Mouse (Mus musculus): ENCODE data around the gene Sik2. TPM values are rescaled to one million over a fixed set of nuclear protein-coding genes. Genes with fewer than 3 reads are reported as not detected.

The Sik2 gene
- total and polyA plus RNA-seq, 3 experiments = 7.5 to 12.1 TPM; not detected in 1

- no peak for DNase-seq (ENCODE audit: low read depth, low spot score)
- Histone ChIP-seq H3K27ac (ENCODE audit: control insufficient read depth, low read depth, low read length) (no peak overlapping the region), H3K4me1 (ENCODE audit: control insufficient read depth in 1 of 2, insufficient read depth in 2 of 2, low read length in 2 of 2) (peaks cover 17 to 21% of the 10 kb centered on the region in 2 experiments)
These were observed 87.7 kb downstream of the Sik2 start for GRCm38 (mm10) chr9:50920933-50921895.

DNA sequence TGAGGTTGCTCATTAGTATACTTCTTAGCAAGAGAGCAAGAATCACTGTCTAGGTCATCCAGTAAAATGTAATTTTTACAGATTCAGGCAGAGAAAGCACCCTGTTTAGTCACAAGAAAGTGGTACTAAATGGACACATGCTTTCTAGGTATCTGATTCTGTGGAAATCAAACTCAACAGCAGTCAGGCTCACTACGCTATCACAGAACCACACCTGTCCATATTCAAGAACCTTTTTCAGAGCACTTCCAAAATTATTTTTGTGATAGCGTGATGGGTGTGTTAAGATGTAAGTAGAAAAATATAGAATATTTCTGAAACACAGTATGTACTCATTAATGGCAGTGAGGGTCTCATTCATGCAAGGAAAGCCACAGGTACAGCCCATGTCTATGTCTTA is 89.3 kb downstream of the Sik2 start:
- TF ChIP-seq CHD1 (IDR thresholded peaks at IDR 0.05; ENCODE audit: low read depth, low read length) (no peak), ELF1 (IDR thresholded peaks at IDR 0.05; ENCODE audit: low read depth, low read length) (no peak), MEF2A (IDR thresholded peaks at IDR 0.05; ENCODE audit: extremely low read depth, insufficient replicate concordance, low read depth, low read length, poor library complexity, severe bottlenecking) (no peak), ZKSCAN1 (IDR thresholded peaks at IDR 0.05; ENCODE audit: low read depth, low read length) (no peak), SIN3A (IDR thresholded peaks at IDR 0.05; ENCODE audit: low read length) (no peak), MXI1 (IDR thresholded peaks at IDR 0.05; ENCODE audit: low read depth, low read length) (no peak), ZNF384 (IDR thresholded peaks at IDR 0.05; ENCODE audit: low read depth, low read length) (no peak), EP300 (IDR thresholded peaks at IDR 0.05; ENCODE audit: low read depth in 1 of 2, low read length in 2 of 2) (no peak), MYC (IDR thresholded peaks at IDR 0.05; ENCODE audit: low read depth, low read length) (no peak)
- no peak overlapping the region for H3K27ac ChIP-seq (ENCODE audit: control insufficient read depth, low read depth, low read length)
- peaks cover 4 to 13% of the 10 kb centered on the region in 2 experiments for H3K36me3 ChIP-seq (ENCODE audit: control insufficient read depth in 1 of 2, insufficient read depth in 2 of 2, low read length in 2 of 2)
- no peaks in the 10 kb centered on the region for H3K9me3 ChIP-seq (replicated peaks; ENCODE audit: insufficient read depth, low read length)
- H3K79me2 ChIP-seq (ENCODE audit: control insufficient read depth, insufficient read depth, low read length, poor library complexity) = no peaks in the 10 kb centered on the region
- no peaks in the 10 kb centered on the region for H3K27me3 ChIP-seq (ENCODE audit: control insufficient read depth in 1 of 2, insufficient read depth in 2 of 2, low read length in 2 of 2)
- no peak for DNase-seq (ENCODE audit: low read depth, low spot score)
- no peak overlapping the region for H3K9ac ChIP-seq (ENCODE audit: control insufficient read depth, low read depth, low read length, poor library complexity, severe bottlenecking)
- no peak overlapping the region for H3K4me3 ChIP-seq (ENCODE audit: control insufficient read depth in 1 of 2, insufficient read depth in 1 of 2, low read depth in 2 of 2, low read length in 2 of 2)
- H3K4me1 ChIP-seq (ENCODE audit: control insufficient read depth in 1 of 2, insufficient read depth in 2 of 2, low read length in 2 of 2) = peaks cover 13 to 18% of the 10 kb centered on the region in 2 experiments

More at GRCm38 (mm10) chr9:50920933-50921895, 87.7 kb downstream of the Sik2 start:
- peaks cover 4 to 23% of the 10 kb centered on the region in 2 experiments for H3K36me3 ChIP-seq (ENCODE audit: control insufficient read depth in 1 of 2, insufficient read depth in 2 of 2, low read length in 2 of 2)
- H3K9ac ChIP-seq (ENCODE audit: control insufficient read depth, low read depth, low read length, poor library complexity, severe bottlenecking) = no peak overlapping the region
- H3K9me3 ChIP-seq (replicated peaks; ENCODE audit: insufficient read depth, low read length) = no peaks in the 10 kb centered on the region
- no peak for TF ChIP-seq HCFC1 (IDR thresholded peaks at IDR 0.05; ENCODE audit: low read depth, low read length)
- no peak for TF ChIP-seq ZNF384 (IDR thresholded peaks at IDR 0.05; ENCODE audit: low read depth, low read length)
- TF ChIP-seq ETS1 (IDR thresholded peaks at IDR 0.05; ENCODE audit: low read depth, low read length) = no peak
- TF ChIP-seq POLR2AphosphoS2 (IDR thresholded peaks at IDR 0.05; ENCODE audit: low read length) = no peak
- no peak for TF ChIP-seq NELFE (IDR thresholded peaks at IDR 0.05; ENCODE audit: low read depth, low read length)
- no peak for TF ChIP-seq ZMIZ1 (IDR thresholded peaks at IDR 0.05; ENCODE audit: low read depth, low read length)
- no peak for TF ChIP-seq MAZ (IDR thresholded peaks at IDR 0.05; ENCODE audit: low read depth, low read length)
- no peak for TF ChIP-seq RCOR1 (IDR thresholded peaks at IDR 0.05; ENCODE audit: low read depth, low read length)
- no peak for TF ChIP-seq MXI1 (IDR thresholded peaks at IDR 0.05; ENCODE audit: low read depth, low read length)
- TF ChIP-seq USF2 (IDR thresholded peaks at IDR 0.05; ENCODE audit: borderline replicate concordance in 1 of 2, insufficient read depth in 1 of 2, low read depth in 1 of 2, low read length in 2 of 2) = no peak
- TF ChIP-seq MYC (IDR thresholded peaks at IDR 0.05; ENCODE audit: low read depth, low read length) = no peak
- no peak for TF ChIP-seq CHD1 (IDR thresholded peaks at IDR 0.05; ENCODE audit: low read depth, low read length)
- TF ChIP-seq ZC3H11A (IDR thresholded peaks at IDR 0.05; ENCODE audit: low read depth, low read length) = no peak
- TF ChIP-seq GABPA (IDR thresholded peaks at IDR 0.05; ENCODE audit: low read depth, low read length) = no peak
- TF ChIP-seq TCF12 (IDR thresholded peaks at IDR 0.05; ENCODE audit: low read depth, low read length) = no peak
- no peaks in the 10 kb centered on the region for H3K79me2 ChIP-seq (ENCODE audit: control insufficient read depth, insufficient read depth, low read length, poor library complexity)
- no peaks in the 10 kb centered on the region for H3K27me3 ChIP-seq (ENCODE audit: control insufficient read depth in 1 of 2, insufficient read depth in 2 of 2, low read length in 2 of 2)
- H3K4me3 ChIP-seq (ENCODE audit: control insufficient read depth in 1 of 2, insufficient read depth in 1 of 2, low read depth in 2 of 2, low read length in 2 of 2) = no peak overlapping the region

All from MEL (cell line).